In genomic region chr1:21460941-21461689, GRCm38 (mm10) we compare ENCODE assay signal across 8 mouse cellular contexts.
DNase-seq lines count a peak whose midpoint lies in the region; ATAC-seq and TF ChIP-seq lines count a peak whose summit lies in the region.

No protein-coding gene starts in this region.

- ATAC-seq in kidney, embryonic 15.5 days (replicated peaks; ENCODE audit: low FRiP score), result no peak
- ATAC-seq in kidney, embryonic 16.5 days (ENCODE audit: low FRiP score, low TSS enrichment), result peak; percentile 63; the same call in 1 of the 2 replicates
- 0 out of 2 replicates have a peak, but pooled peaks have one; percentile 14 for ATAC-seq in limb, embryonic 15.5 days (ENCODE audit: insufficient number of reproducible peaks, low FRiP score, low TSS enrichment, low read depth)
- ATAC-seq in neural tube, embryonic 11.5 days (ENCODE audit: insufficient read depth, low FRiP score, low TSS enrichment), result peak; percentile 49

- no peak overlapping the region for H3K4me3 ChIP-seq in kidney, embryonic 15.5 days (replicated peaks)
- H3K4me3 ChIP-seq in gastrocnemius, adult 2 months, result no peak overlapping the region
- no peak overlapping the region for H3K4me3 ChIP-seq in kidney, embryonic 16.5 days (ENCODE audit: low read length)
- H3K4me3 ChIP-seq in limb, embryonic 15.5 days, result no peak overlapping the region
- H3K4me3 ChIP-seq in neural tube, embryonic 11.5 days (ENCODE audit: low read depth, low read length), result no peak overlapping the region

- no peak overlapping the region for H3K27ac ChIP-seq in kidney, embryonic 15.5 days
- H3K27ac ChIP-seq in gastrocnemius, adult 2 months, result no peak overlapping the region
- H3K27ac ChIP-seq in kidney, embryonic 16.5 days (ENCODE audit: low read length), result no peak overlapping the region
- H3K27ac ChIP-seq in limb, embryonic 15.5 days, result no peak overlapping the region
- no peak overlapping the region for H3K27ac ChIP-seq in neural tube, embryonic 11.5 days (ENCODE audit: low read depth, low read length)

- intact Hi-C loops in gastrocnemius, adult 2 months (cut with DNase I), result no loop called here

- WGBS in kidney, embryonic 15.5 days, result 67% methylated on average over 18 of the region's 18 CpGs
- WGBS in kidney, embryonic 16.5 days, result 74% methylated on average over 18 of the region's 18 CpGs
- WGBS in limb, embryonic 15.5 days, result 55% methylated on average over 18 of the region's 18 CpGs
- WGBS in neural tube, embryonic 11.5 days, result 61% methylated on average over 18 of the region's 18 CpGs

- no peaks in the 10 kb centered on the region for H3K36me3 ChIP-seq in kidney, embryonic 15.5 days
- no peaks in the 10 kb centered on the region for H3K36me3 ChIP-seq in kidney, embryonic 16.5 days (ENCODE audit: insufficient read depth, low read length)
- no peaks in the 10 kb centered on the region for H3K36me3 ChIP-seq in limb, embryonic 15.5 days
- no peaks in the 10 kb centered on the region for H3K36me3 ChIP-seq in neural tube, embryonic 11.5 days (ENCODE audit: control insufficient read depth, insufficient read depth, low read length)

- H3K4me1 ChIP-seq in kidney, embryonic 15.5 days, result no peaks in the 10 kb centered on the region
- H3K4me1 ChIP-seq in kidney, embryonic 16.5 days (ENCODE audit: insufficient read depth, low read length), result 0 out of 2 replicates have a peak, but pooled peaks cover 3% of the 10 kb centered on the region
- H3K4me1 ChIP-seq in limb, embryonic 15.5 days, result no peaks in the 10 kb centered on the region
- H3K4me1 ChIP-seq in neural tube, embryonic 11.5 days (ENCODE audit: control insufficient read depth, insufficient read depth, low read length), result no peaks in the 10 kb centered on the region

- no peaks in the 10 kb centered on the region for H3K27me3 ChIP-seq in kidney, embryonic 15.5 days
- no peaks in the 10 kb centered on the region for H3K27me3 ChIP-seq in kidney, embryonic 16.5 days (ENCODE audit: insufficient read depth, low read length)
- no peaks in the 10 kb centered on the region for H3K27me3 ChIP-seq in limb, embryonic 15.5 days
- no peaks in the 10 kb centered on the region for H3K27me3 ChIP-seq in neural tube, embryonic 11.5 days (ENCODE audit: control insufficient read depth, insufficient read depth, low read length)

- peak; percentile 9 for DNase-seq in kidney, adult 11 months
- DNase-seq in cerebellum, postnatal 4 days (ENCODE audit: low spot score in 2 of 2), result peak; percentile 64 to 81
- DNase-seq in gastrocnemius, adult 2 months, result peak; percentile 59
- DNase-seq in neural tube, embryonic 11.5 days (ENCODE audit: low spot score), result peak; percentile 74
- peak; percentile 27 for DNase-seq in telencephalon, adult 2 months (ENCODE audit: low read depth, low spot score)

- no peaks in the 10 kb centered on the region for H3K9me3 ChIP-seq in kidney, embryonic 15.5 days (replicated peaks)
- H3K9me3 ChIP-seq in kidney, embryonic 16.5 days (ENCODE audit: low read length), result no peaks in the 10 kb centered on the region
- H3K9me3 ChIP-seq in limb, embryonic 15.5 days, result no peaks in the 10 kb centered on the region
- no peaks in the 10 kb centered on the region for H3K9me3 ChIP-seq in neural tube, embryonic 11.5 days (ENCODE audit: control insufficient read depth, low read length)

- H3K9ac ChIP-seq in kidney, embryonic 15.5 days, result no peak overlapping the region
- H3K9ac ChIP-seq in kidney, embryonic 16.5 days (replicated peaks; ENCODE audit: low read length), result no peak overlapping the region
- H3K9ac ChIP-seq in limb, embryonic 15.5 days, result no peak overlapping the region
- no peak overlapping the region for H3K9ac ChIP-seq in neural tube, embryonic 11.5 days (ENCODE audit: low read length)

- TF ChIP-seq CTCF in gastrocnemius, adult 2 months (IDR thresholded peaks at IDR 0.05), result peak; percentile 61

- H3K4me2 ChIP-seq in kidney, embryonic 15.5 days, result no peak overlapping the region
- no peak overlapping the region for H3K4me2 ChIP-seq in kidney, embryonic 16.5 days (replicated peaks; ENCODE audit: low read depth, low read length)
- H3K4me2 ChIP-seq in limb, embryonic 15.5 days, result no peak overlapping the region
- H3K4me2 ChIP-seq in neural tube, embryonic 11.5 days (ENCODE audit: low read depth), result no peak overlapping the region

Comparison
In these comparisons a context has a peak if more than half of its experiments do, and no peak if none do; other contexts are left out.
1. DNase-seq: peak in every context shown above with its lines; median percentile 74 in neural tube, embryonic 11.5 days; 72 in cerebellum, postnatal 4 days; 59 in gastrocnemius, adult 2 months; 27 in telencephalon, adult 2 months; 9 in kidney, adult 11 months.